Mouse (Mus musculus): Measurements from ENCODE around the gene Mbnl1.

DNA sequence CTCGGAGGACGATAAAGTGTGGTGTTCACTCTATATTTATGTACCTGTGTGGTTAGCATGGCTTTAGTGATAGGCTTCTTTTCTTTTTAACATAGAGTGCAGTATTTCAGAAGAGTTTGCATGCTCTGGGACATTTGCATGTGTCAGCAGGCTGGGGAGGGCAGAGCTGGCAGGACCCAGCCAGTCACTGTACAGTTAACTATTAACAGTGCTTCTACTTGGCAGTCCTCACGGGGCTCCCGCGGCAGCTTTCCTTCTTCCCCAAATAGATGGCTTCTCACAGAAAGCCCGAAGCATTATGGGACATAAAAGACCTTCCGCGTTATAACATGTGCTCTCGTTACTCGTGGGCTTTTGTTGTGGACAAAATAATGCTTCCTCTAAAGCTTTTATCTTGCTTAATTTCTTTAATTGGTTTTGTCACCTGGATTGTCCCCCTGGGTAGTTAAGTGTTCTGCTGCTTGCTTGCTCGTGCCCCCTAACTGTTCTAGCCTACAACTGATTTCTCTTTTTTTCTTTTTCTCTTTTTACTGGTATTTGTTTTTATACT lies 142.5 kb downstream of the Mbnl1 start:
- TF ChIP-seq POLR2A (IDR thresholded peaks at IDR 0.05; ENCODE audit: insufficient read depth, low read depth, low read length) (no peak), CTCF (IDR thresholded peaks at IDR 0.05) (no peak)

Measured in heart, adult 2 months (tissue).